Comparison of ENCODE assay signal across 15 mouse cellular contexts in the genomic region with DNA sequence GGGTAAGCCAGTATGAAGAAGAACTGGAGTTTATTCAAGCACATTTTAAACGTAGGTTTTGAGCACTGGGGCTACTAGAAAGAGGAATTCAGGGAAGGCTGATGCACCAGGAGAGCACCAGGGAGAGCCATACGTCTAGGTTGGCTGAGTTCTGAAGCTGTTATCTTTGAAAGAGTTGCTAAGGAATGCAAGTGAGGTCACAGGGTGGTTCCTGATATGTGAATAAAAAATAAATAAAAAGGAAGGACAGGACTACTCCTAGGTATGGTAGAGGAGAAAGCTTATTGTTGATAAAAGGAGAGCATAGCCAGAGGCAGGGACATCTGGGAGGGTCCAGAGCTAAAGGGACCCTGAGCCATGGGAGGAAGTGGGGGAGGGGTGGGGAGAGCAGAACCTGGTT.
"Had no signal": no experiment of that assay in that cellular context is flagged by ENCODE, and none has a peak within 500 bp of the region (broad histone marks: within the 10 kb centered on the region; RNA-seq: fewer than 3 reads in every experiment).

No protein-coding gene starts in this region.

- H3K36me3 ChIP-seq: liver, embryonic 13.5 days; liver, embryonic 15.5 days; lung, embryonic 15.5 days; midbrain, embryonic 12.5 days; midbrain, embryonic 15.5 days; neural tube, embryonic 12.5 days had no signal

- H3K27me3 ChIP-seq: liver, embryonic 13.5 days; liver, embryonic 15.5 days; lung, embryonic 15.5 days; megakaryocyte, embryonic 14.5 days; midbrain, embryonic 12.5 days; midbrain, embryonic 15.5 days; neural tube, embryonic 12.5 days had no signal

- H3K4me3 ChIP-seq: liver, embryonic 13.5 days; liver, embryonic 15.5 days; lung, embryonic 15.5 days; megakaryocyte, embryonic 14.5 days; midbrain, embryonic 12.5 days; midbrain, embryonic 15.5 days; neural tube, embryonic 12.5 days had no signal

- H3K9ac ChIP-seq: liver, embryonic 13.5 days; liver, embryonic 15.5 days; liver, postnatal 0 days; lung, embryonic 15.5 days; midbrain, embryonic 12.5 days; midbrain, embryonic 15.5 days; neural tube, embryonic 12.5 days had no signal

- ATAC-seq: liver, postnatal 0 days; midbrain, embryonic 15.5 days had no signal

- H3K27ac ChIP-seq: liver, embryonic 13.5 days; liver, embryonic 15.5 days; lung, embryonic 15.5 days; macrophage; midbrain, embryonic 12.5 days; midbrain, embryonic 15.5 days; neural tube, embryonic 12.5 days had no signal

- H3K4me2 ChIP-seq: liver, embryonic 13.5 days; liver, embryonic 15.5 days; lung, embryonic 15.5 days; midbrain, embryonic 12.5 days; midbrain, embryonic 15.5 days; neural tube, embryonic 12.5 days had no signal

- DNase-seq: liver, embryonic 13.5 days; liver, postnatal 0 days; lung, adult 2 months; lung, postnatal 10 days; right cerebral cortex, postnatal 14 days; thymus, adult 2 months; thymus, postnatal 25 days; thymus, postnatal 4 days had no signal

- H3K9me3 ChIP-seq: liver, embryonic 13.5 days; liver, embryonic 15.5 days; lung, embryonic 15.5 days; midbrain, embryonic 12.5 days; midbrain, embryonic 15.5 days; neural tube, embryonic 12.5 days had no signal

- H3K4me1 ChIP-seq: liver, embryonic 13.5 days; liver, embryonic 15.5 days; lung, embryonic 15.5 days; megakaryocyte, embryonic 14.5 days; midbrain, embryonic 12.5 days; midbrain, embryonic 15.5 days; neural tube, embryonic 12.5 days had no signal
